Mouse (Mus musculus) limb, embryonic 11.5 days (tissue): ENCODE data around the gene Micu1. TPM values are rescaled to one million over a fixed set of nuclear protein-coding genes. Genes with fewer than 3 reads are reported as not detected.

Experiments used
- ATAC-seq: fragments of 200-750 bp; cut with Nextera tagmentation; 2 replicates; pipeline ENCODE4 v1.8.0; 2017; ENCODE audit warnings: low read depth; ENCODE audit not compliant: insufficient number of reproducible peaks, low FRiP score, low TSS enrichment
- DNase-seq: peaks from one replicate; pipeline ENCODE4 v3.0.0-alpha.2; 2015; ENCODE audit warnings: low spot score
- H3K27ac ChIP-seq: fragments of 300-500 bp; sonication (generic); replicated peaks from 2 replicates; pipeline ENCODE4 v1.5.1; 2014; ENCODE audit warnings: low read depth, mild to moderate bottlenecking, low read length
- H3K27me3 ChIP-seq: fragments of 300-500 bp; sonication (generic); 2 replicates; pipeline ENCODE4 v1.6.1; 2014; ENCODE audit warnings: mild to moderate bottlenecking, low read length, mixed read lengths; ENCODE audit not compliant: control insufficient read depth, insufficient read depth
- H3K36me3 ChIP-seq: fragments of 300-500 bp; sonication (generic); 2 replicates; pipeline ENCODE4 v1.6.1; 2014; ENCODE audit warnings: mild to moderate bottlenecking, low read length, moderate library complexity, mixed read lengths; ENCODE audit not compliant: control insufficient read depth, insufficient read depth
- H3K4me1 ChIP-seq: fragments of 300-500 bp; sonication (generic); 2 replicates; pipeline ENCODE4 v1.6.1; 2014; ENCODE audit warnings: low read length, mixed read lengths; ENCODE audit not compliant: control insufficient read depth, insufficient read depth
- H3K4me2 ChIP-seq: fragments of 300-500 bp; sonication (generic); 2 replicates; pipeline ENCODE4 v1.6.1; 2014; ENCODE audit warnings: low read depth, mild to moderate bottlenecking, moderate library complexity; ENCODE audit not compliant: severe bottlenecking
- H3K4me3 ChIP-seq: fragments of 300-500 bp; sonication (generic); 2 replicates; pipeline ENCODE4 v1.5.1; 2014; ENCODE audit warnings: low read depth, low read length
- H3K9ac ChIP-seq: fragments of 300-500 bp; sonication (generic); 2 replicates; pipeline ENCODE4 v1.6.1; 2014; ENCODE audit warnings: mild to moderate bottlenecking, low read length
- H3K9me3 ChIP-seq: fragments of 300-500 bp; sonication (generic); 2 replicates; pipeline ENCODE4 v1.6.1; 2016; ENCODE audit warnings: low read length; ENCODE audit not compliant: control insufficient read depth
- WGBS: fragments of 180-500 bp; shearing (Covaris S2); extraction: QIAGEN DNeasy Blood & Tissue Kit; methylation state at CpG from one replicate; pipeline ENCODE4 v1.1.7; 2014; 5-methylcytosine and 5-hydroxymethylcytosine counted together
- polyA plus RNA-seq: library from polyadenylated mRNA; unstranded; fragments of >200 nt; fragmentation: Nextera tagmentation; extraction: Ambion mirVana; gene quantifications from 2 replicates; pipeline ENCODE4 v1.2.1, GENCODE M21; 2014

The Micu1 gene
- polyA plus RNA-seq, 1 experiment from 2014 or later: 50.4 TPM

GRCm38 (mm10) chr10:59821334-59822066 is 119.2 kb downstream of the Micu1 start:
- Histone ChIP-seq H3K27me3 (no peaks in the 10 kb centered on the region), H3K4me2 (no peak overlapping the region), H3K36me3 (no peaks in the 10 kb centered on the region), H3K9me3 (no peaks in the 10 kb centered on the region), H3K4me1 (no peaks in the 10 kb centered on the region), H3K9ac (no peak overlapping the region), H3K27ac (no peak overlapping the region), H3K4me3 (no peak overlapping the region)
- DNase-seq (no peak), ATAC-seq (no peak)
- 89% methylated on average over 7 of the region's 7 CpGs for WGBS

GRCm38 (mm10) chr10:59822857-59823256 is 120.6 kb downstream of the Micu1 start:
- WGBS: 90% methylated on average over 10 of the region's 10 CpGs
- H3K9me3 ChIP-seq: no peaks in the 10 kb centered on the region
- no peak overlapping the region for H3K9ac ChIP-seq
- H3K4me3 ChIP-seq: no peak overlapping the region
- peaks cover 3% of the 10 kb centered on the region; the same call in 1 of the 2 replicates for H3K36me3 ChIP-seq
- ATAC-seq: no peak
- DNase-seq: no peak
- no peak overlapping the region for H3K27ac ChIP-seq
- H3K4me1 ChIP-seq: no peaks in the 10 kb centered on the region
- H3K4me2 ChIP-seq: no peak overlapping the region
- H3K27me3 ChIP-seq: no peaks in the 10 kb centered on the region

- 82% methylated on average over 16 of the region's 16 CpGs for WGBS
- no peak for ATAC-seq
These were observed 123.0 kb downstream of the Micu1 start for GRCm38 (mm10) chr10:59825137-59825812.

GRCm38 (mm10) chr10:59829886-59830285 is 127.6 kb downstream of the Micu1 start:
- Histone ChIP-seq H3K27ac (no peak overlapping the region), H3K4me1 (no peaks in the 10 kb centered on the region), H3K9ac (no peak overlapping the region), H3K27me3 (no peaks in the 10 kb centered on the region), H3K4me2 (no peak overlapping the region), H3K36me3 (peaks cover 10% of the 10 kb centered on the region; the same call in 1 of the 2 replicates), H3K4me3 (no peak overlapping the region), H3K9me3 (no peaks in the 10 kb centered on the region)
- ATAC-seq (no peak), DNase-seq (no peak)
- WGBS: 91% methylated on average over 6 of the region's 6 CpGs

More at GRCm38 (mm10) chr10:59825137-59825812, 123.0 kb downstream of the Micu1 start:
- Histone ChIP-seq H3K27me3 (no peaks in the 10 kb centered on the region), H3K9ac (no peak overlapping the region), H3K4me1 (no peaks in the 10 kb centered on the region), H3K36me3 (peaks cover 10% of the 10 kb centered on the region; the same call in 1 of the 2 replicates), H3K9me3 (no peaks in the 10 kb centered on the region), H3K4me2 (no peak overlapping the region), H3K27ac (no peak overlapping the region), H3K4me3 (no peak overlapping the region)
- no peak for DNase-seq

GRCm38 (mm10) chr10:59831950-59832349 is 129.7 kb downstream of the Micu1 start:
- H3K4me1 ChIP-seq: no peaks in the 10 kb centered on the region
- no peak overlapping the region for H3K9ac ChIP-seq
- ATAC-seq (no peak), DNase-seq (no peak)
- no peak overlapping the region for H3K4me2 ChIP-seq
- no peaks in the 10 kb centered on the region for H3K9me3 ChIP-seq
- peaks cover 10% of the 10 kb centered on the region; the same call in 1 of the 2 replicates for H3K36me3 ChIP-seq
- WGBS: 89% methylated on average over 7 of the region's 7 CpGs
- no peak overlapping the region for H3K27ac ChIP-seq
- H3K27me3 ChIP-seq: no peaks in the 10 kb centered on the region
- H3K4me3 ChIP-seq: no peak overlapping the region

GRCm38 (mm10) chr10:59835301-59836155 is 133.3 kb downstream of the Micu1 start:
- Histone ChIP-seq H3K9ac (no peak overlapping the region), H3K9me3 (no peaks in the 10 kb centered on the region), H3K4me1 (no peaks in the 10 kb centered on the region), H3K36me3 (no peaks in the 10 kb centered on the region; the same call in 1 of the 2 replicates), H3K27me3 (no peaks in the 10 kb centered on the region), H3K4me3 (no peak overlapping the region), H3K4me2 (no peak overlapping the region), H3K27ac (no peak overlapping the region)
- ATAC-seq: no peak
- no peak for DNase-seq
- WGBS: 87% methylated on average over 14 of the region's 14 CpGs

GRCm38 (mm10) chr10:59837490-59837889 is 135.2 kb downstream of the Micu1 start:
- Histone ChIP-seq H3K27me3 (no peaks in the 10 kb centered on the region), H3K4me2 (no peak overlapping the region), H3K4me1 (no peaks in the 10 kb centered on the region), H3K9ac (no peak overlapping the region), H3K36me3 (no peaks in the 10 kb centered on the region; the same call in 1 of the 2 replicates), H3K9me3 (no peaks in the 10 kb centered on the region), H3K4me3 (no peak overlapping the region), H3K27ac (no peak overlapping the region)
- DNase-seq (no peak), ATAC-seq (no peak)
- 89% methylated on average over 5 of the region's 5 CpGs for WGBS

GRCm38 (mm10) chr10:59841434-59841833 is 139.2 kb downstream of the Micu1 start:
- H3K27ac ChIP-seq: no peak overlapping the region
- H3K27me3 ChIP-seq: no peaks in the 10 kb centered on the region
- no peaks in the 10 kb centered on the region for H3K9me3 ChIP-seq
- ATAC-seq (no peak), DNase-seq (no peak)
- H3K4me2 ChIP-seq: no peak overlapping the region
- H3K4me1 ChIP-seq: peaks cover 8% of the 10 kb centered on the region; the same call in 1 of the 2 replicates
- H3K36me3 ChIP-seq: no peaks in the 10 kb centered on the region; the same call in 1 of the 2 replicates
- H3K9ac ChIP-seq: no peak overlapping the region
- 93% methylated on average over 8 of the region's 8 CpGs for WGBS
- H3K4me3 ChIP-seq: no peak overlapping the region
